Mouse (Mus musculus) limb, embryonic 15.5 days (tissue): ENCODE data around the gene Ptprg. TPM values are rescaled to one million over a fixed set of nuclear protein-coding genes. Genes with fewer than 3 reads are reported as not detected.

Source experiments
- ATAC-seq: fragments of 200-750 bp; cut with Nextera tagmentation; 2 replicates; pipeline ENCODE4 v1.8.0; 2017; ENCODE audit warnings: low read depth, moderate TSS enrichment; ENCODE audit not compliant: insufficient number of reproducible peaks, low FRiP score, low TSS enrichment
- H3K27ac ChIP-seq: fragments of 300-500 bp; sonication (generic); 2 replicates; pipeline ENCODE4 v1.5.1; 2015; ENCODE audit warnings: moderate library complexity, mild to moderate bottlenecking, inconsistent platforms
- H3K27me3 ChIP-seq: fragments of 300-500 bp; sonication (generic); 2 replicates; pipeline ENCODE4 v1.6.1; 2015; ENCODE audit warnings: inconsistent platforms
- H3K36me3 ChIP-seq: fragments of 300-500 bp; sonication (generic); 2 replicates; pipeline ENCODE4 v1.6.1; 2015; ENCODE audit warnings: inconsistent platforms
- H3K4me1 ChIP-seq: fragments of 300-500 bp; sonication (generic); 2 replicates; pipeline ENCODE4 v1.6.1; 2015; ENCODE audit warnings: inconsistent platforms
- H3K4me2 ChIP-seq: fragments of 300-500 bp; sonication (generic); 2 replicates; pipeline ENCODE4 v1.6.1; 2015; ENCODE audit warnings: mild to moderate bottlenecking, inconsistent platforms
- H3K4me3 ChIP-seq: fragments of 300-500 bp; sonication (generic); 2 replicates; pipeline ENCODE4 v1.5.1; 2015; ENCODE audit warnings: mild to moderate bottlenecking, inconsistent platforms
- H3K9ac ChIP-seq: fragments of 300-500 bp; sonication (generic); 2 replicates; pipeline ENCODE4 v1.6.1; 2015; ENCODE audit warnings: inconsistent platforms
- H3K9me3 ChIP-seq: fragments of 300-500 bp; sonication (generic); 2 replicates; pipeline ENCODE4 v1.6.1; 2016; ENCODE audit warnings: inconsistent platforms
- WGBS: fragments of 180-500 bp; shearing (Covaris S2); methylation state at CpG from one replicate; pipeline ENCODE4 v1.1.7; 2015; 5-methylcytosine and 5-hydroxymethylcytosine counted together
- polyA plus RNA-seq: library from polyadenylated mRNA; unstranded; fragments of >200 nt; fragmentation: Nextera tagmentation; extraction: Ambion mirVana; gene quantifications from 2 replicates; pipeline ENCODE4 v1.2.1, GENCODE M21; 2015

The Ptprg gene
- polyA plus RNA-seq, 1 experiment from 2014 or later: 27.3 TPM

- peaks cover 6% of the 10 kb centered on the region; the same call in 1 of the 2 replicates for H3K4me1 ChIP-seq
- H3K36me3 ChIP-seq: no peaks in the 10 kb centered on the region
- no peak overlapping the region for H3K4me2 ChIP-seq
- WGBS: 36% methylated on average over 6 of the region's 6 CpGs
- no peaks in the 10 kb centered on the region for H3K9me3 ChIP-seq
- no peaks in the 10 kb centered on the region for H3K27me3 ChIP-seq
- ATAC-seq: no peak
- H3K27ac ChIP-seq: no peak overlapping the region
- no peak overlapping the region for H3K4me3 ChIP-seq
- no peak overlapping the region for H3K9ac ChIP-seq
Observed at GRCm38 (mm10) chr14:11670847-11671246, 117.5 kb downstream of the Ptprg start.

GRCm38 (mm10) chr14:11672981-11673547 is 119.7 kb downstream of the Ptprg start:
- H3K27me3 ChIP-seq: no peaks in the 10 kb centered on the region
- WGBS: 79% methylated on average over 3 of the region's 3 CpGs
- H3K9me3 ChIP-seq: no peaks in the 10 kb centered on the region
- H3K36me3 ChIP-seq: no peaks in the 10 kb centered on the region
- ATAC-seq: no peak
- no peak overlapping the region for H3K27ac ChIP-seq
- H3K4me2 ChIP-seq: no peak overlapping the region
- H3K9ac ChIP-seq: no peak overlapping the region
- no peak overlapping the region for H3K4me3 ChIP-seq
- H3K4me1 ChIP-seq: peaks cover 6% of the 10 kb centered on the region; the same call in 1 of the 2 replicates

DNA sequence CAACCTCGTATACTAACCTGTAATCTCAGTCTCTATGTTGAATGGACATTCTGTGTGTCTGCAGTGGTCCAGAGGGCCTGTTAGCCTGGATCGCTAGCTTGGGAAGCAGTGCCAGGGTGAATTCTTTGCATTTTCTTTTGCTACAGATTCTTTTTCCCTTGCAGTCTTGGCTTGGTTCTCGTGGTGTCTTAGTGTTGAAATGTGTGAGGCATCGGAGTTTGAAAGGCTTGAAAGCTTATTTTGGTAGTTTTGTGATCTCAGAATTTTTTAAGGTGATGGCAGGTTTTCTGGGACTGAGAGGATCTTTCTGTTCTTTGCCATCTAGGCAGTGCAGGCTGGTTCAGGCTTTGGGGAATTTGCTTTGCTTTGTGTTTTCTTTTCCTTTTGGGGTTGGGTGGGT is 124.9 kb downstream of the Ptprg start:
- Histone ChIP-seq H3K27me3 (no peaks in the 10 kb centered on the region), H3K4me3 (no peak overlapping the region), H3K4me1 (peaks cover 9% of the 10 kb centered on the region), H3K9ac (no peak overlapping the region), H3K36me3 (no peaks in the 10 kb centered on the region), H3K4me2 (no peak overlapping the region), H3K9me3 (no peaks in the 10 kb centered on the region), H3K27ac (no peak overlapping the region)
- ATAC-seq: no peak
- WGBS: 50% methylated on average over 4 of the region's 4 CpGs

DNA sequence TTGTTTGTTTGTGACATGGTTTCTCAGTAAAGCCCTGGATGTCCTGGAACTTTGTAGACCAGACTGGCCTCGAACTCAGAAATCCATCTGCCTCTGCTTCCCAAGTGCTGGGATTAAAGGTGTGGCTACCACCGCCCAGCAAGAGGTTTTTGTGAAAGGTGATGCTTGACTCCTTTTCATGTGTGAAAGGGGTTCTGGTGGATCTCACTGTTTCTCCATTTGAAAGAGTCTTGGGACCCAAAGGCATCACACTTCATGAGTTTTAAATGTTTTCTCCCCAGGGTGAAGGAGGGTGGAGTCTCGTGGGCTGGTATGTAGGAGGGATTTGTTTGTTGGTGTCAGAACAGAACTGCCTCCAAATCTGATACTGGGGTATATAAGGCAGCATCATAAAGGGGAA is 126.4 kb downstream of the Ptprg start:
- H3K27ac ChIP-seq: no peak overlapping the region
- H3K27me3 ChIP-seq: no peaks in the 10 kb centered on the region
- no peak overlapping the region for H3K4me3 ChIP-seq
- no peak for ATAC-seq
- peaks cover 17% of the 10 kb centered on the region for H3K4me1 ChIP-seq
- H3K9me3 ChIP-seq: no peaks in the 10 kb centered on the region
- H3K36me3 ChIP-seq: no peaks in the 10 kb centered on the region
- H3K4me2 ChIP-seq: no peak overlapping the region
- WGBS: 68% methylated on average over 3 of the region's 3 CpGs
- no peak overlapping the region for H3K9ac ChIP-seq

- H3K4me1 ChIP-seq: peaks cover 17% of the 10 kb centered on the region
- ATAC-seq: no peak
- no peak overlapping the region for H3K4me2 ChIP-seq
- H3K9me3 ChIP-seq: no peaks in the 10 kb centered on the region
- H3K36me3 ChIP-seq: no peaks in the 10 kb centered on the region
- no peak overlapping the region for H3K27ac ChIP-seq
- 73% methylated on average over 2 of the region's 2 CpGs for WGBS
- H3K9ac ChIP-seq: no peak overlapping the region
- no peak overlapping the region for H3K4me3 ChIP-seq
- no peaks in the 10 kb centered on the region for H3K27me3 ChIP-seq
Observed at GRCm38 (mm10) chr14:11680621-11681020, 127.3 kb downstream of the Ptprg start.

DNA sequence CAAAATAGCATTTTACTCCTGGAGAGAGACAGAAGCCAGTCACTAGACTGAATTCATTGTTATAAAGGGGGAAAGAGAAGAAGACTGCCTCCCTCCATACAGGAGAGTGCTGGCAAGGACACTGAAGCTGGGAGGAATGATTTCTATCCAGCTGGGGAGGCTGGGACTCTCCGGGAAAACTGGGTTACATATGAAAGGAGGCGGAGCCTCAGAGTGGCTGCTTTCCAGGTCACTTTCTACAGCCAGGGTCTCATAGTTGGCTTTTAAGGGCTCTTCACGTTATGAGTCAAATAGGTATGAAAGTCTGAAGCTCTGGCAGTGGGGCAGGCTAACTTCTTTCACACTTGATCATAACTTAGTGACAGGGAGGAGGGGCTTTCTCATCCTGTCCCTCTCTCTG is 129.1 kb downstream of the Ptprg start:
- peaks cover 17% of the 10 kb centered on the region for H3K4me1 ChIP-seq
- no peaks in the 10 kb centered on the region for H3K9me3 ChIP-seq
- H3K4me3 ChIP-seq: no peak overlapping the region
- H3K27ac ChIP-seq: 0 out of 2 replicates have a peak overlapping the region, but pooled peaks have one; percentile 24
- H3K36me3 ChIP-seq: no peaks in the 10 kb centered on the region
- no peak overlapping the region for H3K4me2 ChIP-seq
- no peak for ATAC-seq
- no peaks in the 10 kb centered on the region for H3K27me3 ChIP-seq
- no peak overlapping the region for H3K9ac ChIP-seq
- 19% methylated on average over 3 of the region's 3 CpGs for WGBS

- Histone ChIP-seq H3K9me3 (no peaks in the 10 kb centered on the region), H3K9ac (no peak overlapping the region), H3K4me1 (peaks cover 17% of the 10 kb centered on the region), H3K4me2 (no peak overlapping the region), H3K36me3 (no peaks in the 10 kb centered on the region), H3K27me3 (no peaks in the 10 kb centered on the region), H3K27ac (no peak overlapping the region), H3K4me3 (no peak overlapping the region)
- no peak for ATAC-seq
- 21% methylated on average over 10 of the region's 10 CpGs for WGBS
Observed at GRCm38 (mm10) chr14:11683386-11684081, 130.2 kb downstream of the Ptprg start.

DNA sequence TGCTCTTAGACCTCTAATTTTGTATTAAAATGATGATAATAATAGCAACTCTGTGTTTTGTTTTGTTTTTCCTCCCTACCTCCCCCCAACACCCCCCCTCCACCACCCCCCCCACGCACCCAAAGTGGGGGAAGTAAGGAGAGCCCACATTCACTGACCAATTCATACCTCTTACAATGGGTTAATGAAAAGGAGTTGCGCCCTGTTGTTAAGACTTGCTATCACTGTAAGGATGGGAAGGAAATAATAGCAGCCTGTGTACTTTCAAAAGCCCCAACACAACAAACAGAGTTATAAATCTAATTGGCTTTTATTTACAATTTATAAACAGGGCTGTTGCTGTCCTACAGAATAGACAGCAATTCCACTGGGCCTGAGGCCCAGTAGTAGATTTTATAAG is 130.8 kb downstream of the Ptprg start:
- Histone ChIP-seq H3K27me3 (no peaks in the 10 kb centered on the region), H3K9ac (no peak overlapping the region), H3K27ac (no peak overlapping the region)

DNA sequence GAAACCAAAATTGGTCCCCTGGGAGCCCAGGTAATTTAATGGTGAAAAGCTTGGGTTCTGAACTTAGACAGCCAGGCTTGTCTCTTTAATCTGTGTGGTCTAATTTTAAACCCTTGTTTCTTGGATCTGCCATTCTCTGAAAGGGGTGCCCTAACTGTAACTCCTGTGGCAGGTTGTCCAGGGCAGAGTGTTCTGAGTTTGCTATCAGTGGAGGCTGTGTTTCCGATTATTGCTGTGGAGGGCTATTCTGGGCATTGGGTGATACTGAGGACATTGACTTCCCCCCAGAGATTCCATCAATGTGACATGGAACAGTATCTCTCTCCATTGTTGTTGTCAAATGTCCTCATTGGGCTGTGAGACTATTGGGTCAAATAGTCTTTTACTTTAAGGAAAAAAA is 134.2 kb downstream of the Ptprg start:
- no peak for ATAC-seq
- peaks cover 16% of the 10 kb centered on the region for H3K4me1 ChIP-seq
- no peak overlapping the region for H3K9ac ChIP-seq
- WGBS: 67% methylated on average over 1 of the region's 1 CpGs
- no peaks in the 10 kb centered on the region for H3K9me3 ChIP-seq
- no peak overlapping the region for H3K4me2 ChIP-seq
- no peak overlapping the region for H3K27ac ChIP-seq
- no peaks in the 10 kb centered on the region for H3K36me3 ChIP-seq
- H3K4me3 ChIP-seq: no peak overlapping the region
- H3K27me3 ChIP-seq: no peaks in the 10 kb centered on the region

More for the DNA sequence above, 130.8 kb downstream of the Ptprg start:
- ATAC-seq: no peak
- Histone ChIP-seq H3K4me3 (no peak overlapping the region), H3K9me3 (no peaks in the 10 kb centered on the region), H3K4me1 (peaks cover 20% of the 10 kb centered on the region), H3K36me3 (no peaks in the 10 kb centered on the region), H3K4me2 (no peak overlapping the region)
- WGBS: 52% methylated on average over 2 of the region's 2 CpGs

GRCm38 (mm10) chr14:11688142-11688541 is 134.8 kb downstream of the Ptprg start:
- H3K27ac ChIP-seq: no peak overlapping the region
- no peaks in the 10 kb centered on the region for H3K9me3 ChIP-seq
- peaks cover 12% of the 10 kb centered on the region for H3K4me1 ChIP-seq
- H3K27me3 ChIP-seq: no peaks in the 10 kb centered on the region
- ATAC-seq: no peak
- no peak overlapping the region for H3K9ac ChIP-seq
- no peaks in the 10 kb centered on the region for H3K36me3 ChIP-seq
- WGBS: 74% methylated on average over 6 of the region's 6 CpGs
- no peak overlapping the region for H3K4me2 ChIP-seq
- no peak overlapping the region for H3K4me3 ChIP-seq

GRCm38 (mm10) chr14:11690066-11690465 is 136.7 kb downstream of the Ptprg start:
- Histone ChIP-seq H3K4me1 (0 out of 2 replicates have a peak, but pooled peaks cover 4% of the 10 kb centered on the region), H3K36me3 (no peaks in the 10 kb centered on the region), H3K9me3 (no peaks in the 10 kb centered on the region), H3K4me2 (no peak overlapping the region), H3K4me3 (no peak overlapping the region), H3K9ac (no peak overlapping the region), H3K27me3 (no peaks in the 10 kb centered on the region), H3K27ac (no peak overlapping the region)
- 95% methylated on average over 1 of the region's 1 CpGs for WGBS
- ATAC-seq: no peak

GRCm38 (mm10) chr14:11691531-11691930 is 138.2 kb downstream of the Ptprg start:
- Histone ChIP-seq H3K4me1 (peaks cover 8% of the 10 kb centered on the region; the same call in 1 of the 2 replicates), H3K4me3 (no peak overlapping the region), H3K4me2 (no peak overlapping the region), H3K9ac (no peak overlapping the region), H3K36me3 (no peaks in the 10 kb centered on the region), H3K27ac (no peak overlapping the region), H3K9me3 (no peaks in the 10 kb centered on the region), H3K27me3 (no peaks in the 10 kb centered on the region)
- no peak for ATAC-seq
- 77% methylated on average over 3 of the region's 3 CpGs for WGBS
